Mouse (Mus musculus): ENCODE results near the gene Tbpl1. TPM values are rescaled to one million over a fixed set of nuclear protein-coding genes. Genes with fewer than 3 reads are reported as not detected.

The Tbpl1 gene
- 72.5 TPM for polyA plus RNA-seq (2012; fragmentation: generic; extraction: Trizol)

GRCm38 (mm10) chr10:22731272-22732093 is at the start of gene Tbpl1:
Gene Tbpl1 (minus strand): TSS chr10:22731938.
- Histone ChIP-seq H3K4me3 (peak within 1 kb of the TSS; percentile 90), H3ac (ENCODE audit: control insufficient read depth, insufficient read length) (peak within 1 kb of the TSS; percentile 87), H3K36me3 (ENCODE audit: control insufficient read depth, insufficient read depth) (no peaks in the 10 kb centered on the region), H3K4me2 (ENCODE audit: low read depth) (peak within 1 kb of the TSS; percentile 80), H3K79me2 (ENCODE audit: control insufficient read depth, insufficient read depth) (peaks cover 42% of the 10 kb centered on the region), H3K27me3 (ENCODE audit: control insufficient read depth, insufficient read depth, insufficient read length) (no peaks in the 10 kb centered on the region)
- TF ChIP-seq POLR2A (IDR thresholded peaks at IDR 0.05; ENCODE audit: insufficient read length, low read depth) (peak; percentile 72), E2F4 (IDR thresholded peaks at IDR 0.05; ENCODE audit: insufficient read depth) (no peak), MYOD1 (IDR thresholded peaks at IDR 0.05; ENCODE audit: control insufficient read depth in 1 of 3, insufficient read length in 2 of 3, low read depth in 2 of 3) (no peak), MAX (IDR thresholded peaks at IDR 0.05; ENCODE audit: low read depth) (no peak), SRF (IDR thresholded peaks at IDR 0.05; ENCODE audit: control insufficient read depth, insufficient read length, low read depth) (no peak), USF1 (IDR thresholded peaks at IDR 0.05; ENCODE audit: low read depth) (peak; percentile 75), TCF12 (IDR thresholded peaks at IDR 0.05; ENCODE audit: insufficient read depth, poor library complexity, severe bottlenecking) (no peak), REST (IDR thresholded peaks at IDR 0.05; ENCODE audit: insufficient read depth, insufficient read length) (no peak), POLR2AphosphoS2 (IDR thresholded peaks at IDR 0.05; ENCODE audit: insufficient read length, low read depth) (peak; percentile 47), MYOG (IDR thresholded peaks at IDR 0.05; ENCODE audit: control insufficient read depth in 1 of 3, insufficient read depth in 1 of 3, insufficient read length in 2 of 3, low read depth in 2 of 3) (peak in 1 of 3 experiments; percentile 24), TCF3 (IDR thresholded peaks at IDR 0.05; ENCODE audit: insufficient read length, low read depth) (no peak), CEBPB (IDR thresholded peaks at IDR 0.05; ENCODE audit: insufficient read depth, poor library complexity, severe bottlenecking) (no peak)

- no peak for TF ChIP-seq SRF (IDR thresholded peaks at IDR 0.05; ENCODE audit: control insufficient read depth, insufficient read length, low read depth)
- no peak for TF ChIP-seq MYOG (IDR thresholded peaks at IDR 0.05; ENCODE audit: control insufficient read depth in 1 of 3, insufficient read depth in 1 of 3, insufficient read length in 2 of 3, low read depth in 2 of 3)
- no peak for TF ChIP-seq USF1 (IDR thresholded peaks at IDR 0.05; ENCODE audit: low read depth)
- no peak for TF ChIP-seq MAX (IDR thresholded peaks at IDR 0.05; ENCODE audit: low read depth)
- TF ChIP-seq TCF3 (IDR thresholded peaks at IDR 0.05; ENCODE audit: insufficient read length, low read depth): no peak
- TF ChIP-seq TCF12 (IDR thresholded peaks at IDR 0.05; ENCODE audit: insufficient read depth, poor library complexity, severe bottlenecking): no peak
- TF ChIP-seq MYOD1 (IDR thresholded peaks at IDR 0.05; ENCODE audit: control insufficient read depth in 1 of 3, insufficient read length in 2 of 3, low read depth in 2 of 3): no peak
- TF ChIP-seq E2F4 (IDR thresholded peaks at IDR 0.05; ENCODE audit: insufficient read depth): no peak
- TF ChIP-seq REST (IDR thresholded peaks at IDR 0.05; ENCODE audit: insufficient read depth, insufficient read length): no peak
- no peak for TF ChIP-seq POLR2A (IDR thresholded peaks at IDR 0.05; ENCODE audit: insufficient read length, low read depth)
- TF ChIP-seq POLR2AphosphoS2 (IDR thresholded peaks at IDR 0.05; ENCODE audit: insufficient read length, low read depth): no peak
- TF ChIP-seq CEBPB (IDR thresholded peaks at IDR 0.05; ENCODE audit: insufficient read depth, poor library complexity, severe bottlenecking): no peak
- H3K4me3 ChIP-seq: no peak overlapping the region
- no peaks in the 10 kb centered on the region for H3K36me3 ChIP-seq (ENCODE audit: control insufficient read depth, insufficient read depth)
- no peaks in the 10 kb centered on the region for H3K79me2 ChIP-seq (ENCODE audit: control insufficient read depth, insufficient read depth)
- peaks cover 11% of the 10 kb centered on the region for H3K27me3 ChIP-seq (ENCODE audit: control insufficient read depth, insufficient read depth, insufficient read length)
- H3K4me2 ChIP-seq (ENCODE audit: low read depth): no peak overlapping the region
- H3ac ChIP-seq (ENCODE audit: control insufficient read depth, insufficient read length): no peak overlapping the region
Measured at GRCm38 (mm10) chr10:22781466-22781865, 49.7 kb upstream of the Tbpl1 start.

GRCm38 (mm10) chr10:22777939-22778338 is 46.2 kb upstream of the Tbpl1 start:
- TF ChIP-seq MAX (IDR thresholded peaks at IDR 0.05; ENCODE audit: low read depth): no peak
- TF ChIP-seq TCF3 (IDR thresholded peaks at IDR 0.05; ENCODE audit: insufficient read length, low read depth): no peak
- no peak for TF ChIP-seq POLR2A (IDR thresholded peaks at IDR 0.05; ENCODE audit: insufficient read length, low read depth)
- no peak for TF ChIP-seq TCF12 (IDR thresholded peaks at IDR 0.05; ENCODE audit: insufficient read depth, poor library complexity, severe bottlenecking)
- no peak for TF ChIP-seq REST (IDR thresholded peaks at IDR 0.05; ENCODE audit: insufficient read depth, insufficient read length)
- TF ChIP-seq MYOD1 (IDR thresholded peaks at IDR 0.05; ENCODE audit: control insufficient read depth in 1 of 3, insufficient read length in 2 of 3, low read depth in 2 of 3): no peak
- TF ChIP-seq CEBPB (IDR thresholded peaks at IDR 0.05; ENCODE audit: insufficient read depth, poor library complexity, severe bottlenecking): no peak
- TF ChIP-seq USF1 (IDR thresholded peaks at IDR 0.05; ENCODE audit: low read depth): no peak
- no peak for TF ChIP-seq E2F4 (IDR thresholded peaks at IDR 0.05; ENCODE audit: insufficient read depth)
- TF ChIP-seq POLR2AphosphoS2 (IDR thresholded peaks at IDR 0.05; ENCODE audit: insufficient read length, low read depth): no peak
- no peak for TF ChIP-seq SRF (IDR thresholded peaks at IDR 0.05; ENCODE audit: control insufficient read depth, insufficient read length, low read depth)
- TF ChIP-seq MYOG (IDR thresholded peaks at IDR 0.05; ENCODE audit: control insufficient read depth in 1 of 3, insufficient read depth in 1 of 3, insufficient read length in 2 of 3, low read depth in 2 of 3): no peak
- Histone ChIP-seq H3K36me3 (ENCODE audit: control insufficient read depth, insufficient read depth) (no peaks in the 10 kb centered on the region), H3K4me2 (ENCODE audit: low read depth) (no peak overlapping the region), H3K79me2 (ENCODE audit: control insufficient read depth, insufficient read depth) (no peaks in the 10 kb centered on the region), H3ac (ENCODE audit: control insufficient read depth, insufficient read length) (no peak overlapping the region), H3K27me3 (ENCODE audit: control insufficient read depth, insufficient read depth, insufficient read length) (peaks cover 4% of the 10 kb centered on the region), H3K4me3 (no peak overlapping the region)

DNA sequence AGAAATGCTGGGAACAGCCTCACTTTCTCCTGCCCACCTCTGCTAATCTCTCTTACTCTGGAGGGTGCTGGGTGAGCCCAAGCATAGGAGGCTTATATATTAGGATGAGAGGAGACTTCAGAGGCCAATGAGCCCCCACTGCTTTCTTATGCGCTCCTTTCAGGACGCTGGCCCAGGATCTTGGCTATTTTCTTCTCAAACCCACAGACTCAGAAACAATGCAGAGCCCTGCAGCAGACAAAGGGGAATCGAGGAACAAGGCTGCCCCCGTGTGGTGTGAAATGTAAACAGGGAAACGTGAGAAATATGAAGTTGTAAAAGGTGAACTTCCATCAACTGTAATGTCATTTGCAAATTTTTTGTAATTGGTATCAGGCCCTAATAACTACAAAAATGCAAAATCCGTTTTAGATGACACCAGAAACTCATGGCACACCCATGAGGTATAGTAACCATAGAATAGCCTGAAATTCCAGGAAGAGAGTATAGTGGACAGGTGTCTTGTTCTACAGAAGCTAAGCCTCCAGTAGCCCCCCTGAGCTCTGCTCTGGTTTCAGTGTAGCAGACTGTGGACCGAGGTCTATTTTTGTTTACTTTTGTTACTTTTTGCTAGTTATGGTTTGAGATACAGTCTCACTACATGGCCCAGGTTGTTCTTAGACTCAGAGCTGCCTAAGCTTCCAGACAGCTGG is 44.4 kb upstream of the Tbpl1 start:
- no peaks in the 10 kb centered on the region for H3K36me3 ChIP-seq (ENCODE audit: control insufficient read depth, insufficient read depth)
- H3ac ChIP-seq (ENCODE audit: control insufficient read depth, insufficient read length): no peak overlapping the region
- H3K27me3 ChIP-seq (ENCODE audit: control insufficient read depth, insufficient read depth, insufficient read length): peaks cover 4% of the 10 kb centered on the region
- no peak overlapping the region for H3K4me3 ChIP-seq
- H3K79me2 ChIP-seq (ENCODE audit: control insufficient read depth, insufficient read depth): no peaks in the 10 kb centered on the region
- H3K4me2 ChIP-seq (ENCODE audit: low read depth): no peak overlapping the region
- TF ChIP-seq POLR2AphosphoS2 (IDR thresholded peaks at IDR 0.05; ENCODE audit: insufficient read length, low read depth) (no peak), MAX (IDR thresholded peaks at IDR 0.05; ENCODE audit: low read depth) (no peak), MYOD1 (IDR thresholded peaks at IDR 0.05; ENCODE audit: control insufficient read depth in 1 of 3, insufficient read length in 2 of 3, low read depth in 2 of 3) (no peak), POLR2A (IDR thresholded peaks at IDR 0.05; ENCODE audit: insufficient read length, low read depth) (no peak), MYOG (IDR thresholded peaks at IDR 0.05; ENCODE audit: control insufficient read depth in 1 of 3, insufficient read depth in 1 of 3, insufficient read length in 2 of 3, low read depth in 2 of 3) (no peak), TCF3 (IDR thresholded peaks at IDR 0.05; ENCODE audit: insufficient read length, low read depth) (no peak), USF1 (IDR thresholded peaks at IDR 0.05; ENCODE audit: low read depth) (no peak), TCF12 (IDR thresholded peaks at IDR 0.05; ENCODE audit: insufficient read depth, poor library complexity, severe bottlenecking) (no peak), REST (IDR thresholded peaks at IDR 0.05; ENCODE audit: insufficient read depth, insufficient read length) (no peak), E2F4 (IDR thresholded peaks at IDR 0.05; ENCODE audit: insufficient read depth) (no peak), CEBPB (IDR thresholded peaks at IDR 0.05; ENCODE audit: insufficient read depth, poor library complexity, severe bottlenecking) (no peak), SRF (IDR thresholded peaks at IDR 0.05; ENCODE audit: control insufficient read depth, insufficient read length, low read depth) (no peak)

Data from myocyte (in vitro differentiated cells).